Comparison of ENCODE assay signal across 21 mouse cellular contexts in genomic region chr13:65563303-65563702, GRCm38 (mm10). TPM values are rescaled to one million over a fixed set of nuclear protein-coding genes. Genes with fewer than 3 reads are reported as not detected.
"Had no signal": no experiment of that assay in that cellular context is flagged by ENCODE, and none has a peak within 500 bp of the region (broad histone marks: within the 10 kb centered on the region; RNA-seq: fewer than 3 reads in every experiment).

No protein-coding gene starts in this region.

RNA-seq across cellular contexts. Expression of gene Gm10139, which starts 50.8 kb away (rescaled TPM):
- polyA plus RNA-seq: heart, adult 2 months; heart, embryonic 11.5 days; heart, embryonic 13.5 days; heart, embryonic 15.5 days; heart, postnatal 0 days; hindbrain, embryonic 11.5 days; hindbrain, embryonic 13.5 days; hindbrain, embryonic 15.5 days; hindbrain, postnatal 0 days; intestine, embryonic 14.5 days; intestine, embryonic 16.5 days; kidney, adult 2 months; kidney, embryonic 15.5 days; kidney, postnatal 0 days; large intestine, adult 2 months; limb, embryonic 11.5 days; limb, embryonic 13.5 days; limb, embryonic 15.5 days; liver, adult 2 months; liver, embryonic 12.5 days; liver, embryonic 14.5 days had no signal
